Mouse (Mus musculus): ENCODE data around the gene Nufip2. TPM values are rescaled to one million over a fixed set of nuclear protein-coding genes. Genes with fewer than 3 reads are reported as not detected.

Gene Nufip2
- polyA plus RNA-seq, 1 experiment: 139 TPM

DNA sequence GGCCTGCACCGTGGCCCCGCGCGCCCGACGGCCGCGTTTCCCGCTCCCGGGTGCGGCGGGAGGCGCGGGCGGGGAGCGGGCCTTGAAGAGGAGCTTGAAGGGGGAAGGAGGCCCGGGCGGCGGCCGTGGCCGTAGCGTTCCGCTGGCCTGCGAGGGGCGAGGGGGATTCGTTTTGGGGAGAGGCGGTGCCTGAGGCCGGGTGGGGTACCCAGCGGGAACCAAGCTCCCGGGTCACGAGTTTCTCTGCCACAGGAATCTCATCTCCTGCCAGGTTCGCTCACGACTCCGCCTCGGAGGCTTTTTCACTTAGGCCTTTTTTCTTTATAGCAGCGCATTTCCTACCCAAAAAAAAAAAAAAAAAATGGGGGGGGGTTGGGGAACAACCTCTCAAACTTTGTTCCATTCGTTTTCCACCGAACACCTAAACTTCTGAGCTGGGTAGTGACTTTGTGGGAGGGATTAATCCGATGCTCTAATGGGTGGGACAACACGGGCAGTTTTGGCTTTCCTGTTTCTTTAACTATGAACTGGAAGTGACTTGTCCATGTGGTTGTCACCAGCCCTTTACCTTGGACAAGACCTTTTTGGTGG is 1.7 kb downstream of the Nufip2 start:
- Histone ChIP-seq H3K4me3 (ENCODE audit: low read depth, low read length) (peak overlapping the region; percentile 81), H3K27me3 (ENCODE audit: control insufficient read depth, insufficient read depth, low read length, poor library complexity, severe bottlenecking) (no peaks in the 10 kb centered on the region), H3K36me3 (ENCODE audit: control insufficient read depth, insufficient read depth, low read length, poor library complexity, severe bottlenecking) (peaks cover 33% of the 10 kb centered on the region), H3K9ac (ENCODE audit: low read depth, poor library complexity, severe bottlenecking) (peak overlapping the region; percentile 98), H3K27ac (ENCODE audit: insufficient read depth, low read length) (peak overlapping the region; percentile 75), H3K9me3 (replicated peaks; ENCODE audit: control insufficient read depth, insufficient read depth, low read length, poor library complexity, severe bottlenecking) (no peaks in the 10 kb centered on the region), H3K4me1 (ENCODE audit: control insufficient read depth, insufficient read depth, low read length) (peaks cover 4% of the 10 kb centered on the region)
- no peak for TF ChIP-seq POLR2A (IDR thresholded peaks at IDR 0.05; ENCODE audit: insufficient read depth, low read length)
- TF ChIP-seq CTCF (IDR thresholded peaks at IDR 0.05; ENCODE audit: low read depth, low read length): no peak
- no peak for TF ChIP-seq EP300 (IDR thresholded peaks at IDR 0.05; ENCODE audit: insufficient read depth, low read depth, low read length)

DNA sequence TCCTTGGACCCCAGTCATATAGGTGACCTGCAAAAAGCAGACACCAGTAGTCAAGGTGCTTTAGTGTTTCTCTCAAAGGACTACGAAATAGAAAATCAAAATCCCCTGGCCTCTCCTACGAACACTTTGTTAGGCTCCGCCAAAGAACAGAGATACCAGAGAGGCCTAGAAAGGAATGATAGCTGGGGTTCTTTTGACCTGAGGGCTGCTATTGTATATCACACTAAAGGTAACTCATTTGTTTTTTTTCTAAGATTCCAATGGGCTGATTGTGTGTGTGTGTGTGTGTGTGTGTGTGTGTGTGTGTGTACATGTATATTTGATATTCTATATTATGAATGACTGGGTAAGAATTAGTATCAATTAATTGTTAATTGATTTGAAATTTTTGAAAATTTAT is 7.1 kb downstream of the Nufip2 start:
- no peak for TF ChIP-seq EP300 (IDR thresholded peaks at IDR 0.05; ENCODE audit: insufficient read depth, low read depth, low read length)
- no peak for TF ChIP-seq POLR2A (IDR thresholded peaks at IDR 0.05; ENCODE audit: insufficient read depth, low read length)
- no peak for TF ChIP-seq CTCF (IDR thresholded peaks at IDR 0.05; ENCODE audit: low read depth, low read length)
- H3K27ac ChIP-seq (ENCODE audit: insufficient read depth, low read length): no peak overlapping the region
- H3K4me3 ChIP-seq (ENCODE audit: low read depth, low read length): no peak overlapping the region; the same call in 1 of the 2 replicates
- no peaks in the 10 kb centered on the region for H3K9me3 ChIP-seq (replicated peaks; ENCODE audit: control insufficient read depth, insufficient read depth, low read length, poor library complexity, severe bottlenecking)
- H3K36me3 ChIP-seq (ENCODE audit: control insufficient read depth, insufficient read depth, low read length, poor library complexity, severe bottlenecking): peaks cover 75% of the 10 kb centered on the region
- peaks cover 4% of the 10 kb centered on the region for H3K4me1 ChIP-seq (ENCODE audit: control insufficient read depth, insufficient read depth, low read length)
- peak overlapping the region; percentile 70 for H3K9ac ChIP-seq (ENCODE audit: low read depth, poor library complexity, severe bottlenecking)
- no peaks in the 10 kb centered on the region for H3K27me3 ChIP-seq (ENCODE audit: control insufficient read depth, insufficient read depth, low read length, poor library complexity, severe bottlenecking)

DNA sequence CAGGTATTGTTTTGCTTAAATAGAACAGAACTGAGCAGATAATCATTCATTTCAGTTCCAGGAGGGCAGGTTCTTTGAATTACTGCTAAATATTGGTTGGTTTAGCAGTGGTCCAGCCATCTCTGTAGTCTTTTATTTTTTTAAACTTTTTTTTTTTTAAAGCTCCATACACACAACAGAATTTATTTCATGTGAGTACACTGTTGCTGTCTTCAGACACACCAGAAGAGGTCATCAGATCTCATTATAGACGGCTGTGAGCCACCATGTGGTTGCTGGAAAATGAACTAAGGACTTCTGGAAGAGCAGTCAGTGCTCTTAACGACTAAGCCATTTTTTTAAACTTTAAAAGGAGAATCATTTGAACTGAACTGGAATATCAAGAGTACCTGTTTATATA is 11.3 kb downstream of the Nufip2 start:
- Histone ChIP-seq H3K27me3 (ENCODE audit: control insufficient read depth, insufficient read depth, low read length, poor library complexity, severe bottlenecking) (no peaks in the 10 kb centered on the region), H3K9ac (ENCODE audit: low read depth, poor library complexity, severe bottlenecking) (no peak overlapping the region; the same call in 1 of the 2 replicates), H3K36me3 (ENCODE audit: control insufficient read depth, insufficient read depth, low read length, poor library complexity, severe bottlenecking) (peaks cover 83% of the 10 kb centered on the region), H3K4me1 (ENCODE audit: control insufficient read depth, insufficient read depth, low read length) (no peaks in the 10 kb centered on the region), H3K4me3 (ENCODE audit: low read depth, low read length) (no peak overlapping the region), H3K9me3 (replicated peaks; ENCODE audit: control insufficient read depth, insufficient read depth, low read length, poor library complexity, severe bottlenecking) (no peaks in the 10 kb centered on the region), H3K27ac (ENCODE audit: insufficient read depth, low read length) (no peak overlapping the region)
- no peak for TF ChIP-seq EP300 (IDR thresholded peaks at IDR 0.05; ENCODE audit: insufficient read depth, low read depth, low read length)
- TF ChIP-seq CTCF (IDR thresholded peaks at IDR 0.05; ENCODE audit: low read depth, low read length): no peak

DNA sequence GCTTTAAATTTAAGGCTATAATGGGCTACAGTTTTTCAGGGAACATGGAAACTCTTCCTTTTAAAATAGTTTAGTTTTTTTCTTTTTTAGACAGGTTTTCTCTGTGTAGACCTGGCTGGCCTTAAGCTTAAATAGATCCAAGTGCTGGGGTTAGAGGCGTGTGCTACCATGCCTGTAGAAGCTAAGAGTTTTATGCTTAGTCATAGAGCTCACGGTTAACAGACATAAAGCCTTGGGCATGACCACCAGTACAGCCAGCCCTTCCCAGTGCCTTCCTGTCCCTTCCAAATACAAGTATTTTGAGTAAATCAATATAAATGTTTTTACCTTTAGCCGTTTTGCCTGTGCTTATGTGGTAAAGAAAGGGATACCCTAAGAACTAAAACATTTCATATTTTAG is 20.0 kb downstream of the Nufip2 start:
- H3K27ac ChIP-seq (ENCODE audit: insufficient read depth, low read length): 0 out of 2 replicates have a peak overlapping the region, but pooled peaks have one; percentile 54
- H3K9me3 ChIP-seq (replicated peaks; ENCODE audit: control insufficient read depth, insufficient read depth, low read length, poor library complexity, severe bottlenecking): no peaks in the 10 kb centered on the region
- no peaks in the 10 kb centered on the region for H3K27me3 ChIP-seq (ENCODE audit: control insufficient read depth, insufficient read depth, low read length, poor library complexity, severe bottlenecking)
- TF ChIP-seq CTCF (IDR thresholded peaks at IDR 0.05; ENCODE audit: low read depth, low read length): no peak
- no peak for TF ChIP-seq POLR2A (IDR thresholded peaks at IDR 0.05; ENCODE audit: insufficient read depth, low read length)
- no peak for TF ChIP-seq EP300 (IDR thresholded peaks at IDR 0.05; ENCODE audit: insufficient read depth, low read depth, low read length)
- peaks cover 79% of the 10 kb centered on the region for H3K36me3 ChIP-seq (ENCODE audit: control insufficient read depth, insufficient read depth, low read length, poor library complexity, severe bottlenecking)
- H3K4me3 ChIP-seq (ENCODE audit: low read depth, low read length): no peak overlapping the region
- H3K9ac ChIP-seq (ENCODE audit: low read depth, poor library complexity, severe bottlenecking): no peak overlapping the region
- H3K4me1 ChIP-seq (ENCODE audit: control insufficient read depth, insufficient read depth, low read length): no peaks in the 10 kb centered on the region

DNA sequence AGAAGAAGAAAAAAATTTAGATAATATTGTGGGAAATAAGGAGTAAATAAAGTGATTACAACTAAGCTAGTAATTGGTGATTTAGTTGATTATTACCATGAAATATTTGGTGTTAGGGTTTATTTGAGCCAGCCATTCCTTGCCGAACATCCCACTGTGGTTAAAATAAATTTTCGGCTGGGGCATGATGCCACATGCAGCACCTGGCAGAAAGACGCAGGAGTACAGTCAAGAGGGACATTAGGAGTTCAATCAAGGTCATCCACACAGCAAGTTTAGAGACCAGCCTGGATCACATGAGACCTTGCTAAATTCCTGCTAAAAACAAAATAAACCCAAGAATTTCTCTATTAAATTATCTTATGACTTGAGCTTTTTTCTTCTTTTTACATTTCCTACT is 23.1 kb downstream of the Nufip2 start:
- no peaks in the 10 kb centered on the region for H3K4me1 ChIP-seq (ENCODE audit: control insufficient read depth, insufficient read depth, low read length)
- peaks cover 75% of the 10 kb centered on the region for H3K36me3 ChIP-seq (ENCODE audit: control insufficient read depth, insufficient read depth, low read length, poor library complexity, severe bottlenecking)
- H3K4me3 ChIP-seq (ENCODE audit: low read depth, low read length): no peak overlapping the region
- no peaks in the 10 kb centered on the region for H3K9me3 ChIP-seq (replicated peaks; ENCODE audit: control insufficient read depth, insufficient read depth, low read length, poor library complexity, severe bottlenecking)
- H3K27ac ChIP-seq (ENCODE audit: insufficient read depth, low read length): no peak overlapping the region; the same call in 1 of the 2 replicates
- no peaks in the 10 kb centered on the region for H3K27me3 ChIP-seq (ENCODE audit: control insufficient read depth, insufficient read depth, low read length, poor library complexity, severe bottlenecking)
- no peak overlapping the region for H3K9ac ChIP-seq (ENCODE audit: low read depth, poor library complexity, severe bottlenecking)
- no peak for TF ChIP-seq CTCF (IDR thresholded peaks at IDR 0.05; ENCODE audit: low read depth, low read length)
- no peak for TF ChIP-seq EP300 (IDR thresholded peaks at IDR 0.05; ENCODE audit: insufficient read depth, low read depth, low read length)
- no peak for TF ChIP-seq POLR2A (IDR thresholded peaks at IDR 0.05; ENCODE audit: insufficient read depth, low read length)

DNA sequence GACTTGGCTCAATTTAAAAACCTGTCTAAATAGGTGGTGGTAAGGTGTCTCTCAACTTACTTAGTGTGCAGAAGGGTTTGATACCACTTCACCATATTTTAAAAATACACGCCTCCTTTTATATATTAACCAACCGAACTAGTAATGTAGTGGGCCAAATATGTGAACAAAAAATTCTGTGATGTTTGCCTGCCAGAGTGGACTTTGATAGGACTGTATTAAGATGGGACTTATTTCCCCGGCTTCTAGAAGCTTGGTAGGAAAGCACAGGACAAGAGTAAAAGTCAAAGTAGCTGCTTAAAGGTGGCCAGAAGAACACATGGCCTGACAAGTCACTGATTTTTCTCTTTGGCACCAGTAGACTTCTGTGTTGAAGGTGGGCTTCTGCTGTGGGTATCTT is 27.8 kb downstream of the Nufip2 start:
- H3K4me3 ChIP-seq (ENCODE audit: low read depth, low read length): no peak overlapping the region
- H3K4me1 ChIP-seq (ENCODE audit: control insufficient read depth, insufficient read depth, low read length): no peaks in the 10 kb centered on the region
- TF ChIP-seq POLR2A (IDR thresholded peaks at IDR 0.05; ENCODE audit: insufficient read depth, low read length) (no peak), EP300 (IDR thresholded peaks at IDR 0.05; ENCODE audit: insufficient read depth, low read depth, low read length) (no peak), CTCF (IDR thresholded peaks at IDR 0.05; ENCODE audit: low read depth, low read length) (no peak)
- H3K36me3 ChIP-seq (ENCODE audit: control insufficient read depth, insufficient read depth, low read length, poor library complexity, severe bottlenecking): peaks cover 53% of the 10 kb centered on the region
- H3K9ac ChIP-seq (ENCODE audit: low read depth, poor library complexity, severe bottlenecking): no peak overlapping the region
- peak overlapping the region; percentile 28; the same call in 1 of the 2 replicates for H3K27ac ChIP-seq (ENCODE audit: insufficient read depth, low read length)
- no peaks in the 10 kb centered on the region for H3K9me3 ChIP-seq (replicated peaks; ENCODE audit: control insufficient read depth, insufficient read depth, low read length, poor library complexity, severe bottlenecking)
- H3K27me3 ChIP-seq (ENCODE audit: control insufficient read depth, insufficient read depth, low read length, poor library complexity, severe bottlenecking): no peaks in the 10 kb centered on the region

All from ES-Bruce4 (cell line).